Mouse (Mus musculus): Measurements from ENCODE around the gene Cisd2. TPM values are rescaled to one million over a fixed set of nuclear protein-coding genes. Genes with fewer than 3 reads are reported as not detected.

Gene Cisd2
- total and polyA plus RNA-seq, 3 experiments, result 25.4 to 53.3 (median 31.0) TPM

GRCm38 (mm10) chr3:135411056-135411455 lies 12.7 kb downstream of the Cisd2 start:
- no peak for DNase-seq

GRCm38 (mm10) chr3:135409219-135409618 lies 14.5 kb downstream of the Cisd2 start:
- no peak for DNase-seq

GRCm38 (mm10) chr3:135407351-135407750 lies 16.4 kb downstream of the Cisd2 start:
- no peak for DNase-seq

- no peak for DNase-seq
Measured at GRCm38 (mm10) chr3:135404599-135404998, 19.1 kb downstream of the Cisd2 start.

GRCm38 (mm10) chr3:135403856-135404255 lies 19.9 kb downstream of the Cisd2 start:
- DNase-seq, result no peak

GRCm38 (mm10) chr3:135403211-135403610 lies 20.5 kb downstream of the Cisd2 start:
- no peak for DNase-seq

- DNase-seq, result peak; percentile 82
Measured at GRCm38 (mm10) chr3:135402201-135402658, 21.5 kb downstream of the Cisd2 start.

GRCm38 (mm10) chr3:135397112-135397511 lies 26.6 kb downstream of the Cisd2 start:
- no peak for DNase-seq

GRCm38 (mm10) chr3:135396081-135396480 lies 27.6 kb downstream of the Cisd2 start:
- DNase-seq, result peak; percentile 41

GRCm38 (mm10) chr3:135395085-135395484 lies 28.6 kb downstream of the Cisd2 start:
- peak; percentile 13 for DNase-seq

- peak; percentile 68 for DNase-seq
Measured at GRCm38 (mm10) chr3:135393186-135393585, 30.5 kb downstream of the Cisd2 start.

GRCm38 (mm10) chr3:135379868-135380267 lies 43.9 kb downstream of the Cisd2 start:
- DNase-seq, result no peak

GRCm38 (mm10) chr3:135377445-135377844 lies 46.3 kb downstream of the Cisd2 start:
- DNase-seq, result no peak

GRCm38 (mm10) chr3:135375836-135376235 lies 47.9 kb downstream of the Cisd2 start:
- DNase-seq, result no peak

- DNase-seq, result no peak
Measured at GRCm38 (mm10) chr3:135357394-135357793, 66.3 kb downstream of the Cisd2 start.

Other genes starting within 250 kb of the Cisd2 start
- gene Cenpe, start 211.4 kb downstream of the Cisd2 start, total RNA-seq (2021), result 1 to 10 TPM; 1.4 to 2.1 TPM
- 0.16 and 0.42 TPM in 2 replicates for gene Cenpe, start 211.4 kb downstream of the Cisd2 start, polyA plus RNA-seq (2012; rRNA removed)
- gene Bdh2, start 142.7 kb downstream of the Cisd2 start, total RNA-seq (2021), result 1 to 10 TPM; 1.3 to 4.1 TPM
- 0.19 and 0.47 TPM in 2 replicates for gene Bdh2, start 142.7 kb downstream of the Cisd2 start, polyA plus RNA-seq (2012; rRNA removed)
- 1 to 10 TPM in 1 of 2 experiments, under 1 TPM in 1; 0.92 to 1.3 TPM for gene Slc9b2, start 116.2 kb downstream of the Cisd2 start, total RNA-seq (2021)
- 0.11 TPM in 1 of 2 replicates, not detected in the other for gene Slc9b2, start 116.2 kb downstream of the Cisd2 start, polyA plus RNA-seq (2012; rRNA removed)
- gene Slc9b1, start 75.9 kb downstream of the Cisd2 start, total RNA-seq (2021), result under 1 TPM; 0.35 to 0.90 TPM
- gene Slc9b1, start 75.9 kb downstream of the Cisd2 start, polyA plus RNA-seq (2012; rRNA removed), result 0.06 TPM in 1 of 2 replicates, not detected in the other
- 100 to 1,000 TPM; 357 to 547 TPM for gene Ube2d3, start 14.2 kb upstream of the Cisd2 start, total RNA-seq (2021)
- gene Ube2d3, start 14.2 kb upstream of the Cisd2 start, polyA plus RNA-seq (2012; rRNA removed), result 261 and 295 TPM in 2 replicates
- 10 to 100 TPM; 12.1 to 14.3 TPM for gene Manba, start 61.7 kb upstream of the Cisd2 start, total RNA-seq (2021)
- gene Manba, start 61.7 kb upstream of the Cisd2 start, polyA plus RNA-seq (2012; rRNA removed), result 4.0 and 5.6 TPM in 2 replicates